Mouse (Mus musculus): Measurements from ENCODE around the gene Ooep. TPM values are rescaled to one million over a fixed set of nuclear protein-coding genes. Genes with fewer than 3 reads are reported as not detected.
"Not testable (repeated sequence)": the region's sequence is repeated elsewhere in the genome, so short reads cannot be mapped to it uniquely, and the experiment has no call there.

The Ooep gene
- polyA plus RNA-seq, 1 experiment from 2014 or later = 4.8 TPM

- H3K27ac ChIP-seq (ENCODE audit: low read depth, low read length) = no peak overlapping the region
- no peaks in the 10 kb centered on the region for H3K36me3 ChIP-seq (ENCODE audit: control insufficient read depth, insufficient read depth, low read length)
- no peak overlapping the region for H3K4me2 ChIP-seq (ENCODE audit: low read length)
- 90% methylated on average over 3 of the region's 3 CpGs for WGBS
- H3K4me3 ChIP-seq (ENCODE audit: low read length) = no peak overlapping the region
- no peaks in the 10 kb centered on the region for H3K9me3 ChIP-seq (ENCODE audit: control insufficient read depth, low read length)
- no peak for ATAC-seq
- no peaks in the 10 kb centered on the region for H3K4me1 ChIP-seq (ENCODE audit: control insufficient read depth, insufficient read depth, low read depth, low read length)
- no peak overlapping the region for H3K9ac ChIP-seq (ENCODE audit: low read depth, low read length)
- no peaks in the 10 kb centered on the region for H3K27me3 ChIP-seq (replicated peaks; ENCODE audit: control insufficient read depth, insufficient read depth, low read length)
Observed at GRCm38 (mm10) chr9:78371441-78371840, 7.1 kb downstream of the Ooep start.

GRCm38 (mm10) chr9:78369786-78370185 lies 8.7 kb downstream of the Ooep start:
- Histone ChIP-seq H3K9me3 (ENCODE audit: control insufficient read depth, low read length) (no peaks in the 10 kb centered on the region), H3K4me1 (ENCODE audit: control insufficient read depth, insufficient read depth, low read depth, low read length) (no peaks in the 10 kb centered on the region), H3K27ac (ENCODE audit: low read depth, low read length) (no peak overlapping the region), H3K27me3 (replicated peaks; ENCODE audit: control insufficient read depth, insufficient read depth, low read length) (no peaks in the 10 kb centered on the region), H3K4me2 (ENCODE audit: low read length) (no peak overlapping the region), H3K9ac (ENCODE audit: low read depth, low read length) (no peak overlapping the region), H3K4me3 (ENCODE audit: low read length) (no peak overlapping the region), H3K36me3 (ENCODE audit: control insufficient read depth, insufficient read depth, low read length) (no peaks in the 10 kb centered on the region)
- no peak for ATAC-seq
- 94% methylated on average over 7 of the region's 7 CpGs for WGBS

GRCm38 (mm10) chr9:78369349-78369748 lies 9.2 kb downstream of the Ooep start:
- Histone ChIP-seq H3K4me1 (ENCODE audit: control insufficient read depth, insufficient read depth, low read depth, low read length) (no peaks in the 10 kb centered on the region), H3K36me3 (ENCODE audit: control insufficient read depth, insufficient read depth, low read length) (no peaks in the 10 kb centered on the region), H3K4me3 (ENCODE audit: low read length) (no peak overlapping the region), H3K4me2 (ENCODE audit: low read length) (no peak overlapping the region), H3K27me3 (replicated peaks; ENCODE audit: control insufficient read depth, insufficient read depth, low read length) (no peaks in the 10 kb centered on the region), H3K9ac (ENCODE audit: low read depth, low read length) (no peak overlapping the region), H3K9me3 (ENCODE audit: control insufficient read depth, low read length) (no peaks in the 10 kb centered on the region), H3K27ac (ENCODE audit: low read depth, low read length) (no peak overlapping the region)
- no peak for ATAC-seq
- 93% methylated on average over 2 of the region's 2 CpGs for WGBS

- WGBS = 90% methylated on average over 3 of the region's 3 CpGs
- no peak overlapping the region for H3K4me2 ChIP-seq (ENCODE audit: low read length)
- H3K36me3 ChIP-seq (ENCODE audit: control insufficient read depth, insufficient read depth, low read length) = no peaks in the 10 kb centered on the region
- H3K4me1 ChIP-seq (ENCODE audit: control insufficient read depth, insufficient read depth, low read depth, low read length) = no peaks in the 10 kb centered on the region
- no peak overlapping the region for H3K27ac ChIP-seq (ENCODE audit: low read depth, low read length)
- no peaks in the 10 kb centered on the region for H3K9me3 ChIP-seq (ENCODE audit: control insufficient read depth, low read length)
- no peak for ATAC-seq
- no peak overlapping the region for H3K4me3 ChIP-seq (ENCODE audit: low read length)
- H3K27me3 ChIP-seq (replicated peaks; ENCODE audit: control insufficient read depth, insufficient read depth, low read length) = no peaks in the 10 kb centered on the region
- H3K9ac ChIP-seq (ENCODE audit: low read depth, low read length) = no peak overlapping the region
Observed at GRCm38 (mm10) chr9:78368671-78369293, 9.7 kb downstream of the Ooep start.

- H3K4me3 ChIP-seq (ENCODE audit: low read length); H3K27ac ChIP-seq (ENCODE audit: low read depth, low read length); H3K36me3 ChIP-seq (ENCODE audit: control insufficient read depth, insufficient read depth, low read length); H3K27me3 ChIP-seq (replicated peaks; ENCODE audit: control insufficient read depth, insufficient read depth, low read length); H3K4me2 ChIP-seq (ENCODE audit: low read length); H3K4me1 ChIP-seq (ENCODE audit: control insufficient read depth, insufficient read depth, low read depth, low read length); H3K9me3 ChIP-seq (ENCODE audit: control insufficient read depth, low read length); H3K9ac ChIP-seq (ENCODE audit: low read depth, low read length); ATAC-seq: not testable (repeated sequence)
- 93% methylated on average over 16 of the region's 16 CpGs for WGBS
Observed at GRCm38 (mm10) chr9:78367959-78368358, 10.6 kb downstream of the Ooep start, which contains the start of gene Dppa5a. Gene Dppa5a, minus strand, starts transcription at chr9:78368177.

- Histone ChIP-seq H3K36me3 (ENCODE audit: control insufficient read depth, insufficient read depth, low read length) (no peaks in the 10 kb centered on the region), H3K4me2 (ENCODE audit: low read length) (no peak overlapping the region), H3K4me1 (ENCODE audit: control insufficient read depth, insufficient read depth, low read depth, low read length) (no peaks in the 10 kb centered on the region), H3K27me3 (replicated peaks; ENCODE audit: control insufficient read depth, insufficient read depth, low read length) (no peaks in the 10 kb centered on the region), H3K9ac (ENCODE audit: low read depth, low read length) (no peak overlapping the region), H3K27ac (ENCODE audit: low read depth, low read length) (no peak overlapping the region), H3K9me3 (ENCODE audit: control insufficient read depth, low read length) (no peaks in the 10 kb centered on the region), H3K4me3 (ENCODE audit: low read length) (no peak overlapping the region)
- ATAC-seq = no peak
- 79% methylated on average over 13 of the region's 13 CpGs for WGBS
Observed at GRCm38 (mm10) chr9:78365850-78366544, 12.5 kb downstream of the Ooep start.

- Histone ChIP-seq H3K36me3 (ENCODE audit: control insufficient read depth, insufficient read depth, low read length) (no peaks in the 10 kb centered on the region), H3K4me1 (ENCODE audit: control insufficient read depth, insufficient read depth, low read depth, low read length) (no peaks in the 10 kb centered on the region), H3K4me2 (ENCODE audit: low read length) (no peak overlapping the region), H3K9me3 (ENCODE audit: control insufficient read depth, low read length) (no peaks in the 10 kb centered on the region), H3K9ac (ENCODE audit: low read depth, low read length) (no peak overlapping the region), H3K27me3 (replicated peaks; ENCODE audit: control insufficient read depth, insufficient read depth, low read length) (no peaks in the 10 kb centered on the region), H3K4me3 (ENCODE audit: low read length) (no peak overlapping the region), H3K27ac (ENCODE audit: low read depth, low read length) (no peak overlapping the region)
- 89% methylated on average over 6 of the region's 6 CpGs for WGBS
- no peak for ATAC-seq
Observed at GRCm38 (mm10) chr9:78364701-78365100, 13.8 kb downstream of the Ooep start.

GRCm38 (mm10) chr9:78363374-78363773 lies 15.2 kb downstream of the Ooep start:
- no peak for ATAC-seq
- no peak overlapping the region for H3K4me2 ChIP-seq (ENCODE audit: low read length)
- H3K27me3 ChIP-seq (replicated peaks; ENCODE audit: control insufficient read depth, insufficient read depth, low read length) = no peaks in the 10 kb centered on the region
- H3K36me3 ChIP-seq (ENCODE audit: control insufficient read depth, insufficient read depth, low read length) = no peaks in the 10 kb centered on the region
- H3K9ac ChIP-seq (ENCODE audit: low read depth, low read length) = no peak overlapping the region
- H3K27ac ChIP-seq (ENCODE audit: low read depth, low read length) = no peak overlapping the region
- 79% methylated on average over 6 of the region's 6 CpGs for WGBS
- H3K4me3 ChIP-seq (ENCODE audit: low read length) = no peak overlapping the region
- H3K4me1 ChIP-seq (ENCODE audit: control insufficient read depth, insufficient read depth, low read depth, low read length) = no peaks in the 10 kb centered on the region
- H3K9me3 ChIP-seq (ENCODE audit: control insufficient read depth, low read length) = no peaks in the 10 kb centered on the region

GRCm38 (mm10) chr9:78360484-78360872 lies 18.0 kb downstream of the Ooep start:
- no peaks in the 10 kb centered on the region for H3K27me3 ChIP-seq (replicated peaks; ENCODE audit: control insufficient read depth, insufficient read depth, low read length)
- 34% methylated on average over 2 of the region's 2 CpGs for whole genome bisulfite sequencing

More at GRCm38 (mm10) chr9:78360484-78360872, 18.0 kb downstream of the Ooep start:
- Histone ChIP-seq H3K27ac (ENCODE audit: low read depth, low read length) (no peak overlapping the region), H3K4me3 (ENCODE audit: low read length) (no peak overlapping the region), H3K9me3 (ENCODE audit: control insufficient read depth, low read length) (no peaks in the 10 kb centered on the region), H3K4me2 (ENCODE audit: low read length) (no peak overlapping the region), H3K4me1 (ENCODE audit: control insufficient read depth, insufficient read depth, low read depth, low read length) (no peaks in the 10 kb centered on the region), H3K9ac (ENCODE audit: low read depth, low read length) (no peak overlapping the region), H3K36me3 (ENCODE audit: control insufficient read depth, insufficient read depth, low read length) (no peaks in the 10 kb centered on the region)
- no peak for ATAC-seq
